Mouse (Mus musculus) bone marrow, adult 2 months (tissue): ENCODE measurements around the gene Hspa8. TPM values are rescaled to one million over a fixed set of nuclear protein-coding genes. Genes with fewer than 3 reads are reported as not detected.
"Not testable (repeated sequence)": the region's sequence is repeated elsewhere in the genome, so short reads cannot be mapped to it uniquely, and the experiment has no call there.

Source experiments
- H3K27ac ChIP-seq: fragments of 200-500 bp; 2 replicates; pipeline ENCODE4 v1.5.1; 2012; ENCODE audit warnings: low read depth, mild to moderate bottlenecking, control low read depth, inconsistent platforms, low read length; ENCODE audit not compliant: control insufficient read depth, poor library complexity, insufficient read depth
- H3K4me1 ChIP-seq: fragments of 200-500 bp; 2 replicates; pipeline ENCODE4 v1.6.1; 2011; ENCODE audit warnings: low read length; ENCODE audit not compliant: control insufficient read depth, insufficient read depth
- H3K4me3 ChIP-seq: fragments of 200-500 bp; replicated peaks from 2 replicates; pipeline ENCODE3; 2011; ENCODE audit warnings: mild to moderate bottlenecking, low read depth, low read length, control low read depth; ENCODE audit not compliant: control insufficient read depth
- CTCF ChIP-seq: fragments of 200-500 bp; IDR thresholded peaks from 2 replicates; pipeline ENCODE4 v1.5.1; 2011; ENCODE audit warnings: low read length, control low read depth; ENCODE audit not compliant: control insufficient read depth, insufficient read depth
- POLR2A ChIP-seq: fragments of 200-500 bp; IDR thresholded peaks from 2 replicates; pipeline ENCODE4 v1.6.1; 2011; ENCODE audit warnings: low read depth, mild to moderate bottlenecking, control low read depth, low read length, borderline replicate concordance; ENCODE audit not compliant: control insufficient read depth
- WGBS: fragments of 180-500 bp; shearing (Covaris S2); methylation state at CpG from one replicate; pipeline ENCODE4 v1.1.7; 2018; 5-methylcytosine and 5-hydroxymethylcytosine counted together
- polyA plus RNA-seq: library from polyadenylated mRNA; stranded (reverse); fragments of >200 nt; gene quantifications from 2 replicates; pipeline ENCODE4 v1.2.4, GENCODE M21; 2011; ENCODE audit warnings: low replicate concordance; ENCODE audit not compliant: missing spikeins, insufficient read depth, insufficient read length

Hspa8 gene
- polyA plus RNA-seq, 1 experiment = 805 TPM

GRCm38 (mm10) chr9:40765581-40765940 is 35.2 kb upstream of the Hspa8 start:
- H3K4me3 ChIP-seq = peak overlapping the region; percentile 26
- 0 out of 2 replicates have a peak overlapping the region, but pooled peaks have one; percentile 19 for H3K27ac ChIP-seq
- TF ChIP-seq POLR2A (no peak), CTCF (no peak)
- H3K4me1 ChIP-seq = peaks cover 2% of the 10 kb centered on the region
- 16% methylated on average over 12 of the region's 12 CpGs for WGBS

GRCm38 (mm10) chr9:40766058-40766605 is 34.7 kb upstream of the Hspa8 start:
- WGBS = 78% methylated on average over 7 of the region's 7 CpGs
- Histone ChIP-seq H3K4me1 (peaks cover 2% of the 10 kb centered on the region), H3K27ac (no peak overlapping the region), H3K4me3 (no peak overlapping the region)
- TF ChIP-seq CTCF = no peak
- no peak for TF ChIP-seq POLR2A

- WGBS = 85% methylated on average over 4 of the region's 4 CpGs
- no peak for TF ChIP-seq POLR2A
- TF ChIP-seq CTCF = no peak
- H3K4me3 ChIP-seq = no peak overlapping the region
Measured at GRCm38 (mm10) chr9:40767946-40768345, 32.8 kb upstream of the Hspa8 start.

GRCm38 (mm10) chr9:40772246-40772645 is 28.5 kb upstream of the Hspa8 start:
- TF ChIP-seq CTCF (no peak), POLR2A (no peak)
- Histone ChIP-seq H3K4me3 (no peak overlapping the region), H3K27ac (no peak overlapping the region), H3K4me1 (no peaks in the 10 kb centered on the region)
- 86% methylated on average over 13 of the region's 13 CpGs for WGBS

More at GRCm38 (mm10) chr9:40767946-40768345, 32.8 kb upstream of the Hspa8 start:
- H3K27ac ChIP-seq = no peak overlapping the region
- H3K4me1 ChIP-seq = no peaks in the 10 kb centered on the region; the same call in 1 of the 2 replicates

- H3K27ac ChIP-seq, H3K4me1 ChIP-seq, H3K4me3 ChIP-seq: not testable (repeated sequence)
- WGBS = 75% methylated on average over 6 of the region's 6 CpGs
Measured at GRCm38 (mm10) chr9:40773142-40773541, 27.6 kb upstream of the Hspa8 start.

- Histone ChIP-seq H3K4me1 (no peaks in the 10 kb centered on the region), H3K27ac (no peak overlapping the region), H3K4me3 (no peak overlapping the region)
- TF ChIP-seq CTCF (no peak), POLR2A (no peak)
- 67% methylated on average over 4 of the region's 4 CpGs for WGBS
Measured at GRCm38 (mm10) chr9:40773869-40774268, 26.9 kb upstream of the Hspa8 start.

GRCm38 (mm10) chr9:40776044-40776443 is 24.7 kb upstream of the Hspa8 start:
- WGBS = 52% methylated on average over 1 of the region's 1 CpGs
- H3K4me1 ChIP-seq = no peaks in the 10 kb centered on the region
- H3K27ac ChIP-seq = no peak overlapping the region
- TF ChIP-seq CTCF = no peak
- TF ChIP-seq POLR2A = no peak
- no peak overlapping the region for H3K4me3 ChIP-seq

- Histone ChIP-seq H3K4me1 (0 out of 2 replicates have a peak, but pooled peaks cover 1% of the 10 kb centered on the region), H3K27ac (no peak overlapping the region), H3K4me3 (no peak overlapping the region)
- WGBS = 48% methylated on average over 11 of the region's 11 CpGs
- no peak for TF ChIP-seq POLR2A
- no peak for TF ChIP-seq CTCF
Measured at GRCm38 (mm10) chr9:40776459-40777248, 24.1 kb upstream of the Hspa8 start.
